Mouse (Mus musculus) heart, adult 8-10 months (tissue): ENCODE measurements around the gene BC028528. TPM values are rescaled to one million over a fixed set of nuclear protein-coding genes. Genes with fewer than 3 reads are reported as not detected.
A peak's percentile ranks its signal among the peaks of the same experiment; 100 is the strongest.
"Not testable (repeated sequence)": the region's sequence is repeated elsewhere in the genome, so short reads cannot be mapped to it uniquely, and the experiment has no call there.

Experiments used
- DNase-seq: peaks from one replicate; pipeline ENCODE4 v3.0.0; 2022; ENCODE audit warnings: low spot score
- total RNA-seq, 4 experiments: library from RNA; stranded (reverse); gene quantifications; 2 replicates each; pipeline ENCODE4 v1.2.4; 2022

BC028528 gene
- total RNA-seq, 4 experiments from 2014 or later, result 6.3 to 12.0 (median 8.4) TPM

- no peak for DNase-seq
Measured at GRCm38 (mm10) chr3:95872048-95872447, 19.8 kb downstream of the BC028528 start.

DNA sequence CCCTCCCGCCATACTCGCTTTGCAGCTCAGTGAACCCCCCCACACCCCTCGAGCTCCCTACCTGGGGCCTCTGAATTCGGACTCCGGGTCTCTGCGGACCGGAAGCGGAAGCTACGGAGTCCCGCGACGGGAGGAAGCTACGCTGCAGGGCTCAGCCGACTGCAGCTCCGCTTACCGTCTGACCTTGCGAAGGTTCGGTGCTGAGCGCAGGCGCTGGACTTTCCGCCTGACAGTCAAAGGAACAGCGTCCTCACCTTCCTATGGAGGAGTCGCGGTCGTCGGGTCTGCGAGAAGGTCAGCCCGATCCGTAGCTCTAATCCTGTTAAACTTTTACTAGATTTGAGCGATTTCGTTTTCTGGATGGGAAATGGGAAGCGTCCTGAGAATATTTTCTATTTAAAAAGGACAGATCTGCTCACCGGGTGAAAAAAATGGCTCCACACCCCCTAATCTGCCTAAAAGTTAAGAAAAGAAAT is 20.4 kb downstream of the BC028528 start, which contains the start of gene Mrps21:
Gene Mrps21, minus strand, starts transcription at position 128 of the 476 bp plus-strand sequence.
- DNase-seq, result peak; percentile 88

DNA sequence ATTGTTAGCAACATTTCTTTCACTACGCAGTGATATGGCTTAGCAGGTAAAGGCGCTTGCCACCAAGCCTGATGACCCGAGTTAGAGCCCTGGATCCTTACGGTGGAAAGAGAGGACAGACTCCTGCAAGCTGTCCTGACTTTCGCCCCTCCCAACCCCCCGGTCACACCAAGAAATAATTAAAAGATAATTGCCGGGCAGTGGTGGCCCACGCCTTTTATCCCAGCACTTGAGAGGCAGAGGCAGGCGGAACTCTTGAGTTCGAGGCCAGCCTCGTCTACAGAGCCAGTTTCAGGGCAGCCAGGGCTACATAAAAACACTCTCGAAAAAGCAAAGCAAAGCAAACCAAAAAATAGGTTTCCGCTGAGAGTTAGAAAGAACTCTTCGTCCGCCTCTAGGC is 20.8 kb downstream of the BC028528 start:
- no peak for DNase-seq

- no peak for DNase-seq
Measured at GRCm38 (mm10) chr3:95867408-95867807, 24.4 kb downstream of the BC028528 start.

GRCm38 (mm10) chr3:95866071-95866470 is 25.7 kb downstream of the BC028528 start:
- DNase-seq, result no peak

GRCm38 (mm10) chr3:95865571-95865970 is 26.2 kb downstream of the BC028528 start:
- no peak for DNase-seq

- peak; percentile 41 for DNase-seq
Measured at GRCm38 (mm10) chr3:95865050-95865449, 26.8 kb downstream of the BC028528 start.

DNA sequence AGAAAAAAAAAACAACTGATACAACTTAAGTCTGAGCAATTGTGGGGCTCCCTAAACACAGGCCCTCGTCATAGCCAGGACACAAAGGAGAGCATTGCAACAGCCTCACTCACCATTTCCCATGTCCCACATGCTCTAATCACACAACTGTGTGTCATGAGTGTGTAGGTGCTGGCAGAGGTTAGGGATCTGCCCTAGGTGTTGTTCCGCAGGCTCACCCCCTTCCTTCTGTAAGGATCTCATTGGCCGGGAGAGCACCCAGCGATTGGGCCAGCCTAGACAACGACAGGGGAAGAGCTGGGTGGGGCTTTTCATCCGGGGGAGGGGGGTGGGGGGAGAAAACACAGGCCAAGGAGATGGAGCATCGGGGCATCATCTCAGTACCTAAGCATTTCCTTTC is 28.2 kb downstream of the BC028528 start:
- DNase-seq, result no peak

DNA sequence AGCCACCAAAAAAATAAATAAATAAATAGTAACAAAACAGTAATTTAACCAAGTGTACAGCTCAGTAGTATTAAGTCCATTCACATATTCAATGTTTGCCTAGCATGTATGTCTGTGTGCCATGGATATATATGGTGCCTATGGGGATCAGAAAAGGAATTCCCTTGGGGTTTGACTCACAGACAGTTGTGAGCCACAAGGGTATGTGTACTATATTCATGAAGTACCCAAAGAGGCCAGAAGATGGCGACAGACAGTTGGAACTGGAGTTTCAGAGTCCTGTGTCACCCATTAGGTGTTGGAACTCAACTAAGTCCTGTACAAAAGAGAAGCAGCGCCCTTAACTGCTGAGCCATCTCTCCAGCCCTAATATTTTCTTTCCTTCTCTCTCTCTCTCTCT is 30.0 kb downstream of the BC028528 start:
- peak; percentile 89 for DNase-seq

- no peak for DNase-seq
Measured at GRCm38 (mm10) chr3:95861216-95861615, 30.6 kb downstream of the BC028528 start.

- no peak for DNase-seq
Measured at GRCm38 (mm10) chr3:95860323-95860722, 31.5 kb downstream of the BC028528 start.

- DNase-seq, result not testable (repeated sequence)
Measured at GRCm38 (mm10) chr3:95858278-95858677, 33.5 kb downstream of the BC028528 start.

DNA sequence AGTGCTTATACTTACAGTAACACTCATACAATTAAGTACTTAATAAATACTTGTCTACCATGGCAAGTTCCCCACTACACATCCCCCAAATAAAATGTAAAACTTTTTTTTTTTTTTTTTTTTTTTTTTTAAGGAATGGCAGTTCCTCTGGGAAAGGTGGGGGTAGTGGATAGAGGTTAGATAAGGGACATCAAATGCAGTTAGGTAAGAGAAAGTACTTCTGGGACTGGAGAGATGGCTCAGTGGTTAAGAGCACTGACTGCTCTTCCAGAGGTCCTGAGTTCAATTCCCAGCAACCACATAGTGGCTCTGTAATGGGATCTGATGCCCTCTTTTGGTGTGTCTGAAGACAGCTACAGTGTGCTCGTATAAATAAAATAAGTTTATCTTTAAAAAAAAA is 34.8 kb downstream of the BC028528 start:
- DNase-seq, result not testable (repeated sequence)

DNA sequence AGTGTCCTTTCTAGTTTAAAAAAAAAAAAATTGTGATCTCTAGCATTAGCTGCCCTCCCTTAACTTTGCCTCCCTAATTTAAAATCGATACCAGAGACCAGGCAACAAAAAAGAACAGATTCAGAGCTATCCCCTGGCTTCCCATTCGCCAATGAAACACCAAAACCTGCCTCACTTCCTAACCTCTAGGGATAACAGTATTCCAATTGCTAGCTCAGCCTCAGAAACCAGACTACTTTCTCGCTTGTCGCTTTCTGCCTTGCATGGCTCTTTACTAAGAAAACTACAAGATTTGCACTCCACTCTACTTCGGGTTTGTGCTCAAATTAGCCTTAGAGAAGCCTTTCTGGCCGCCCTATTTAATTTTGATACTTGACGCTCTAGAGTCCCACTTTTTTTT is 35.7 kb downstream of the BC028528 start:
- no peak for DNase-seq

GRCm38 (mm10) chr3:95855502-95856089 is 36.2 kb downstream of the BC028528 start, which contains the start of gene Prpf3:
Gene Prpf3, minus strand, starts transcription at chr3:95855885.
- DNase-seq, result peak; percentile 96

- DNase-seq, result no peak
Measured at GRCm38 (mm10) chr3:95851317-95851716, 40.5 kb downstream of the BC028528 start.

GRCm38 (mm10) chr3:95850611-95851010 is 41.2 kb downstream of the BC028528 start:
- no peak for DNase-seq

- no peak for DNase-seq
Measured at GRCm38 (mm10) chr3:95842503-95843214, 49.1 kb downstream of the BC028528 start.

DNA sequence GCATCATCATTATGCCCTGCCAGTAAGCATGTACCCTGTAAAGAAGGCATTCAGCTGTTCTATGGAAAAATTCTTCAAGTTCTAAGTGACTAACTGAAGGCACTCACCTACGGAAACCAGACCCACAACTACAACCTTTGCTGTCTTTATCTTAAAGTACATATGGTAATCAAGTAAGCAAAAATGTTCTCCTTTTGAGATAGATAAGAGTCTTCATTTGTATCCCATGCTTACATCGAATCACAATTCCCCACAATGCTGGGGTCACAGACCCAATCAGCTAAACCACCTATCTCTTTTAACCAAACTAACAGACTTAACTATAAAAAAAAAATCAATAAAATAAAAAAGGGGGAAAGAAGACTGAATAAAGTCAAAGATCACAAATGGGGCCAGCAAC is 52.6 kb downstream of the BC028528 start:
- DNase-seq, result no peak
